Mouse (Mus musculus): ENCODE data around the gene Evl. TPM values are rescaled to one million over a fixed set of nuclear protein-coding genes. Genes with fewer than 3 reads are reported as not detected.

Evl gene
- 13.7 and 14.8 TPM in 2 replicates for polyA plus RNA-seq (2012; rRNA removed; ENCODE audit: low replicate concordance)

DNA sequence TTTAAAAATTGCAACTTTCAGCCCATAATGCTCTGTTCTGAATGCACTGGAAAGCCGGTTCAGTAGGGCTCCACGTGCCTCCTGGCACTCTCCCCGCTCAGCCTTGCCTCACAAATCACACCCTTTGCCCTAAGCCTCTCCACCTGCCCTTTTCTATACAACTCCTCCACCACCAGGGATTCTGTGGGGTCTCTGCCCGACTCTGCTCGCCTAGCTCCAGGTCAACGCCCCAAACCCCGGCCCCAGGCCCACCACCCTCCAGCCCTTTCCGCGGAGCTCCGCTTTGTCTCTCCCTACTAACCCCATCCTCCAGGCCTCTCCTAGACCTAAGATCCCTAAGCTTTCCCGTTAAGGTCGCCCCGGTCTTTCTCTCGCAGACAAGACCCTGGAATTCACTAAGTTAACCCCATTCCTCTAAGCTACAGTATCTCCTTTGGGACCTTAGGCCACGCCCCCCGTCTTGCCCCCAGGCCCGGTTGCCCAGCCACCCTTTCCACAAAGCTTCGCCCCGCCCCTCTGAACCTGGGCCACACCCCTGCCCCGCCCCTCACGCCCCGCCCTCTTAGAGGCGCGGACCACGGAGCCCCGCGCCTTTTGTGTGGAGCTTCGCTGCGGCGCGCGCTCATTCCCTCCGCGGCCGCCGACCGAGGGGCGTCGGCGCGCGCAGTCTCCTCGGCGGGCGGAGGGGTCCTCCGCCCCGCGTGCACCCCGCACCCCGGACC is at the start of gene Evl:
Evl (plus strand) TSS at position 601 of the 722 bp plus-strand sequence.

DNA sequence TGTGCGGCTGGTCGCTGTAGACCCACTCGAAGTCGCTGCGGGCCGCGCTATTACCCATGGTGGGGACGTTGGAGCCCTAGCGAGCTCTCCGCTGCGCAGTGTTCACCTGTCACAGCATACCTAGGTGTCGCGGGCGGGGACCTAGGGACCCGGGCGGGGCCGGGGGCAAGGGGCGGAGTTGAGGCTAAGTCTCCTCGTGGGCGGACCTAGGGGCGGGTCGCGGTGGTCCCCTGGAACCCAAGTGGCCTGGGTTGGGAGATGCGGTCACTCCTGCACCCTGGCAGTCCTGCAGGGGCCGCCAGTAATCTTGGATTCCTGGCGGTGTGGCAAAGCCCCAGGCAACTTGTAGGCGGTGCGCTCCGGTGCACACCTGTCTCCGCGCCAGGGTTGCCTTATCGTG is 147.7 kb downstream of the Evl start, which contains the start of gene Degs2:
Degs2 (minus strand) TSS at position 131 of the 400 bp plus-strand sequence.

Other genes with a start within 250 kb of the Evl start
- 0.36 and 0.92 TPM in 2 replicates for gene Hhipl1, start 248.4 kb upstream of the Evl start, polyA plus RNA-seq (2012; rRNA removed; ENCODE audit: low replicate concordance)
- 0.78 and 1.1 TPM in 2 replicates for gene Cyp46a1, start 220.3 kb upstream of the Evl start, polyA plus RNA-seq (2012; rRNA removed; ENCODE audit: low replicate concordance)
- gene Eml1, start 183.8 kb upstream of the Evl start, polyA plus RNA-seq (2012; rRNA removed; ENCODE audit: low replicate concordance) = 7.6 and 18.2 TPM in 2 replicates
- 195 and 448 TPM in 2 replicates for gene Degs2, start 147.6 kb downstream of the Evl start, polyA plus RNA-seq (2012; rRNA removed; ENCODE audit: low replicate concordance)
- 8.6 and 13.8 TPM in 2 replicates for gene Yy1, start 238.3 kb downstream of the Evl start, polyA plus RNA-seq (2012; rRNA removed; ENCODE audit: low replicate concordance)